Comparison of ENCODE assay signal across 18 mouse cellular contexts in genomic region chr11:119653336-119653735, GRCm38 (mm10).
"Had no signal": no experiment of that assay in that cellular context is flagged by ENCODE, and none has a peak within 500 bp of the region (broad histone marks: within the 10 kb centered on the region; RNA-seq: fewer than 3 reads in every experiment).

No protein-coding gene starts in this region.

- H3K36me3 ChIP-seq: neural tube, embryonic 13.5 days; stomach, embryonic 15.5 days had no signal

- H3K4me2 ChIP-seq: limb, embryonic 13.5 days; liver, embryonic 11.5 days; lung, embryonic 14.5 days; midbrain, embryonic 11.5 days; neural tube, embryonic 13.5 days; stomach, embryonic 15.5 days had no signal

- H3K9me3 ChIP-seq: limb, embryonic 13.5 days; megakaryocyte, embryonic 14.5 days; neural tube, embryonic 13.5 days; stomach, embryonic 15.5 days had no signal

- DNase-seq: kidney, postnatal 36 days; left cerebral cortex, postnatal 4 days; lung, embryonic 14.5 days; lung, postnatal 14 days; retina, postnatal 1 day; right cerebral cortex, postnatal 4 days; spleen, adult 18-20 months; thymus, adult 2 months; thymus, postnatal 4 days had no signal

- H3K4me3 ChIP-seq: limb, embryonic 13.5 days; megakaryocyte, embryonic 14.5 days; neural tube, embryonic 13.5 days; stomach, embryonic 15.5 days had no signal

- ATAC-seq: midbrain, embryonic 16.5 days had no signal

- H3K9ac ChIP-seq: limb, embryonic 13.5 days; lung, embryonic 14.5 days; neural tube, embryonic 13.5 days; stomach, embryonic 15.5 days had no signal

- H3K4me1 ChIP-seq: stomach, embryonic 15.5 days had no signal

- H3K27ac ChIP-seq: kidney, postnatal 0 days; limb, embryonic 13.5 days; macrophage; neural tube, embryonic 13.5 days; stomach, embryonic 15.5 days had no signal

- H3K27me3 ChIP-seq: limb, embryonic 13.5 days; neural tube, embryonic 13.5 days; stomach, embryonic 15.5 days had no signal
